Mouse (Mus musculus) testis, adult 2 months (tissue): ENCODE data around the gene Nploc4. TPM values are rescaled to one million over a fixed set of nuclear protein-coding genes. Genes with fewer than 3 reads are reported as not detected.
"Not testable (repeated sequence)": the region's sequence is repeated elsewhere in the genome, so short reads cannot be mapped to it uniquely, and the experiment has no call there.

Experiments
- H3K27ac ChIP-seq: fragments of 200-500 bp; 2 replicates; pipeline ENCODE4 v1.5.1; 2012; ENCODE audit warnings: low read depth, low read length; ENCODE audit not compliant: control insufficient read depth, insufficient read depth
- H3K27me3 ChIP-seq: fragments of 200-500 bp; 2 replicates; pipeline ENCODE4 v1.6.1; 2012; ENCODE audit warnings: mild to moderate bottlenecking, low read length, moderate library complexity; ENCODE audit not compliant: control insufficient read depth, insufficient read depth
- H3K36me3 ChIP-seq: fragments of 200-500 bp; 2 replicates; pipeline ENCODE4 v1.6.1; 2012; ENCODE audit warnings: mild to moderate bottlenecking, low read length; ENCODE audit not compliant: control insufficient read depth, insufficient read depth
- H3K4me1 ChIP-seq: fragments of 200-500 bp; 2 replicates; pipeline ENCODE4 v1.6.1; 2012; ENCODE audit warnings: low read length; ENCODE audit not compliant: control insufficient read depth, insufficient read depth
- H3K4me3 ChIP-seq: fragments of 200-500 bp; 2 replicates; pipeline ENCODE4 v1.5.1; 2012; ENCODE audit warnings: low read depth, mild to moderate bottlenecking, low read length, moderate library complexity, mixed read lengths; ENCODE audit not compliant: control insufficient read depth
- CTCF ChIP-seq: fragments of 200-500 bp; IDR thresholded peaks from 2 replicates; pipeline ENCODE4 v1.5.1; 2012; ENCODE audit warnings: low read depth, mild to moderate bottlenecking, inconsistent platforms, low read length, moderate library complexity; ENCODE audit not compliant: control insufficient read depth, insufficient read depth, insufficient replicate concordance
- POLR2A ChIP-seq: fragments of 200-500 bp; IDR thresholded peaks from 2 replicates; pipeline ENCODE4 v1.6.1; 2012; ENCODE audit warnings: low read depth, mild to moderate bottlenecking, inconsistent platforms, low read length, moderate library complexity; ENCODE audit not compliant: control insufficient read depth
- polyA plus RNA-seq: library from polyadenylated mRNA; depleted of rRNA; stranded (reverse); fragments of >200 nt; gene quantifications from 2 replicates; pipeline ENCODE4 v1.2.3, GENCODE M21; 2012

Nploc4 gene
- polyA plus RNA-seq, 1 experiment: 75.8 TPM

- peaks cover 13% of the 10 kb centered on the region for H3K4me1 ChIP-seq
- no peaks in the 10 kb centered on the region for H3K27me3 ChIP-seq
- no peak overlapping the region for H3K27ac ChIP-seq
- H3K4me3 ChIP-seq: no peak overlapping the region
- TF ChIP-seq CTCF (0 out of 2 replicates have a peak, but pooled peaks have one; percentile 11), POLR2A (no peak)
- no peaks in the 10 kb centered on the region for H3K36me3 ChIP-seq
Measured at GRCm38 (mm10) chr11:120356319-120356840, 81.1 kb downstream of the Nploc4 start.

GRCm38 (mm10) chr11:120355277-120356039, 82.0 kb downstream of the Nploc4 start:
- Histone ChIP-seq H3K36me3 (no peaks in the 10 kb centered on the region), H3K4me3 (no peak overlapping the region), H3K27me3 (no peaks in the 10 kb centered on the region), H3K4me1 (peaks cover 21% of the 10 kb centered on the region), H3K27ac (0 out of 2 replicates have a peak overlapping the region, but pooled peaks have one; percentile 25)
- no peak for TF ChIP-seq CTCF
- no peak for TF ChIP-seq POLR2A

GRCm38 (mm10) chr11:120354304-120355276, 82.9 kb downstream of the Nploc4 start:
- no peak overlapping the region for H3K4me3 ChIP-seq
- peaks cover 24% of the 10 kb centered on the region for H3K4me1 ChIP-seq

GRCm38 (mm10) chr11:120353500-120354303, 83.8 kb downstream of the Nploc4 start:
- H3K27ac ChIP-seq: peak overlapping the region; percentile 54; the same call in 1 of the 2 replicates
- no peaks in the 10 kb centered on the region for H3K36me3 ChIP-seq
- no peak overlapping the region for H3K4me3 ChIP-seq
- peak; percentile 45; the same call in 1 of the 2 replicates for TF ChIP-seq POLR2A
- peak; percentile 43 for TF ChIP-seq CTCF
- H3K4me1 ChIP-seq: peaks cover 30% of the 10 kb centered on the region
- H3K27me3 ChIP-seq: no peaks in the 10 kb centered on the region

More at GRCm38 (mm10) chr11:120354304-120355276, 82.9 kb downstream of the Nploc4 start:
- no peaks in the 10 kb centered on the region for H3K36me3 ChIP-seq
- 0 out of 2 replicates have a peak overlapping the region, but pooled peaks have one; percentile 25 for H3K27ac ChIP-seq
- H3K27me3 ChIP-seq: no peaks in the 10 kb centered on the region
- TF ChIP-seq POLR2A: no peak
- no peak for TF ChIP-seq CTCF

- Histone ChIP-seq H3K4me1 (peaks cover 30% of the 10 kb centered on the region), H3K27ac (peak overlapping the region; percentile 41; the same call in 1 of the 2 replicates), H3K36me3 (no peaks in the 10 kb centered on the region), H3K27me3 (no peaks in the 10 kb centered on the region), H3K4me3 (no peak overlapping the region)
- TF ChIP-seq CTCF: no peak
- TF ChIP-seq POLR2A: peak; percentile 29; the same call in 1 of the 2 replicates
Measured at GRCm38 (mm10) chr11:120352571-120353290, 84.8 kb downstream of the Nploc4 start.

GRCm38 (mm10) chr11:120352093-120352350, 85.5 kb downstream of the Nploc4 start:
- not testable (repeated sequence) for H3K27me3 ChIP-seq, H3K27ac ChIP-seq, H3K4me3 ChIP-seq, H3K36me3 ChIP-seq
- peaks cover 30% of the 10 kb centered on the region for H3K4me1 ChIP-seq
